Mouse (Mus musculus): ENCODE results near the gene Dpp6.

The Dpp6 gene

GRCm38 (mm10) chr5:27375841-27376240 lies 558.8 kb downstream of the Dpp6 start:
- no peak for TF ChIP-seq GATA4 (IDR thresholded peaks at IDR 0.05; ENCODE audit: insufficient replicate concordance, low read length)

- TF ChIP-seq GATA4 (IDR thresholded peaks at IDR 0.05; ENCODE audit: insufficient replicate concordance, low read length): no peak
These were observed 563.8 kb downstream of the Dpp6 start for GRCm38 (mm10) chr5:27380656-27381385.

GRCm38 (mm10) chr5:27398371-27398770 lies 581.4 kb downstream of the Dpp6 start:
- no peak for TF ChIP-seq GATA4 (IDR thresholded peaks at IDR 0.05; ENCODE audit: insufficient replicate concordance, low read length)

- TF ChIP-seq GATA4 (IDR thresholded peaks at IDR 0.05; ENCODE audit: insufficient replicate concordance, low read length): no peak
These were observed 582.1 kb downstream of the Dpp6 start for GRCm38 (mm10) chr5:27399111-27399510.

- no peak for TF ChIP-seq GATA4 (IDR thresholded peaks at IDR 0.05; ENCODE audit: insufficient replicate concordance, low read length)
These were observed 585.6 kb downstream of the Dpp6 start for GRCm38 (mm10) chr5:27402616-27403015.

- no peak for TF ChIP-seq GATA4 (IDR thresholded peaks at IDR 0.05; ENCODE audit: insufficient replicate concordance, low read length)
These were observed 591.9 kb downstream of the Dpp6 start for GRCm38 (mm10) chr5:27408854-27409253.

GRCm38 (mm10) chr5:27413023-27413422 lies 596.0 kb downstream of the Dpp6 start:
- no peak for TF ChIP-seq GATA4 (IDR thresholded peaks at IDR 0.05; ENCODE audit: insufficient replicate concordance, low read length)

- no peak for TF ChIP-seq GATA4 (IDR thresholded peaks at IDR 0.05; ENCODE audit: insufficient replicate concordance, low read length)
These were observed 598.5 kb downstream of the Dpp6 start for GRCm38 (mm10) chr5:27415518-27415917.

- no peak for TF ChIP-seq GATA4 (IDR thresholded peaks at IDR 0.05; ENCODE audit: insufficient replicate concordance, low read length)
These were observed 599.6 kb downstream of the Dpp6 start for GRCm38 (mm10) chr5:27416571-27416970.

GRCm38 (mm10) chr5:27417398-27417797 lies 600.4 kb downstream of the Dpp6 start:
- TF ChIP-seq GATA4 (IDR thresholded peaks at IDR 0.05; ENCODE audit: insufficient replicate concordance, low read length): no peak

GRCm38 (mm10) chr5:27418856-27419255 lies 601.9 kb downstream of the Dpp6 start:
- TF ChIP-seq GATA4 (IDR thresholded peaks at IDR 0.05; ENCODE audit: insufficient replicate concordance, low read length): no peak

GRCm38 (mm10) chr5:27421090-27421635 lies 604.2 kb downstream of the Dpp6 start:
- TF ChIP-seq GATA4 (IDR thresholded peaks at IDR 0.05; ENCODE audit: insufficient replicate concordance, low read length): no peak

GRCm38 (mm10) chr5:27423766-27424165 lies 606.8 kb downstream of the Dpp6 start:
- TF ChIP-seq GATA4 (IDR thresholded peaks at IDR 0.05; ENCODE audit: insufficient replicate concordance, low read length): no peak

GRCm38 (mm10) chr5:27424484-27425080 lies 607.6 kb downstream of the Dpp6 start:
- TF ChIP-seq GATA4 (IDR thresholded peaks at IDR 0.05; ENCODE audit: insufficient replicate concordance, low read length): no peak

- TF ChIP-seq GATA4 (IDR thresholded peaks at IDR 0.05; ENCODE audit: insufficient replicate concordance, low read length): no peak
These were observed 609.2 kb downstream of the Dpp6 start for GRCm38 (mm10) chr5:27426200-27426599.

GRCm38 (mm10) chr5:27433584-27433983 lies 616.6 kb downstream of the Dpp6 start:
- TF ChIP-seq GATA4 (IDR thresholded peaks at IDR 0.05; ENCODE audit: insufficient replicate concordance, low read length): no peak

Data from liver, adult (tissue).